Mouse (Mus musculus): ENCODE measurements around the gene Mllt1.
A peak's percentile ranks its signal among the peaks of the same experiment; 100 is the strongest.

The Mllt1 gene

DNA sequence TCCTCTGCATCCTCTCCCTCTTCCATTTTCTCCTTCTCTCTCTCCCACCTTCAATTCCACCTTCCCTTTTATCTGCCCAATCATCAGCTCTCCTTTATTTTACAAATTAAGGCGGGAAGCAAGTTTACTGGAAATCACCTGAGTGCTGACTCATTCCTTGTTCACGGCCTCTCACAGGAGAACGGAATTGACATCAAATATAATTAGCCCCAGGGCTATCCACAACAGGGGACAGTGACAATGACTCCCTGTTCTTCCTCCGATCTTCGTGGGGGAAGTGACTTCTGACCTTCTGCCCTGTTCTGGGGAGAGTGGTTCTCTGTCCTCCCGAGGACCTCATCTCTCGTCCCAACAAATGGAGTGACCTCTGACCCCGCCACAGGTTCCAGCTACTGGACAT lies 58.2 kb downstream of the Mllt1 start:
- no peak for DNase-seq

DNA sequence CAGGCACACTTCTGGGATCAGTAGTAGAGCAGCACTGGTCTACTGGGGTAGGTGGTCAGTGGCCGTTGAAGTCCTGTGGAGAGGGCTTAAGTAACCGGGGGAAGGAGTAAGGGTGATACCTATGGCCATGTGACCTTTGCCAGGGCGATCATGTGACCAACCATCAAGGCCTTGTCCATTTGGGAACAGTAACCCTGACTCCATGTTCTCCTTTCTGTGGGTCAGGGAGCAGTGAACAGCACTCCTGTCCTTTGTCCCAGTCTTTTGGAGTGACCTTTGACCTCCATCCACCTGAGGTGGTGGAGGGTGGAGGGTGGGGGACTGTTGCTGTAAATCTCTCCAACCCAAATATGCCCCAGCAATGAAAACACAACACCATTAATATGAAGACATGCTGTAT lies 58.8 kb downstream of the Mllt1 start:
- no peak for DNase-seq

DNA sequence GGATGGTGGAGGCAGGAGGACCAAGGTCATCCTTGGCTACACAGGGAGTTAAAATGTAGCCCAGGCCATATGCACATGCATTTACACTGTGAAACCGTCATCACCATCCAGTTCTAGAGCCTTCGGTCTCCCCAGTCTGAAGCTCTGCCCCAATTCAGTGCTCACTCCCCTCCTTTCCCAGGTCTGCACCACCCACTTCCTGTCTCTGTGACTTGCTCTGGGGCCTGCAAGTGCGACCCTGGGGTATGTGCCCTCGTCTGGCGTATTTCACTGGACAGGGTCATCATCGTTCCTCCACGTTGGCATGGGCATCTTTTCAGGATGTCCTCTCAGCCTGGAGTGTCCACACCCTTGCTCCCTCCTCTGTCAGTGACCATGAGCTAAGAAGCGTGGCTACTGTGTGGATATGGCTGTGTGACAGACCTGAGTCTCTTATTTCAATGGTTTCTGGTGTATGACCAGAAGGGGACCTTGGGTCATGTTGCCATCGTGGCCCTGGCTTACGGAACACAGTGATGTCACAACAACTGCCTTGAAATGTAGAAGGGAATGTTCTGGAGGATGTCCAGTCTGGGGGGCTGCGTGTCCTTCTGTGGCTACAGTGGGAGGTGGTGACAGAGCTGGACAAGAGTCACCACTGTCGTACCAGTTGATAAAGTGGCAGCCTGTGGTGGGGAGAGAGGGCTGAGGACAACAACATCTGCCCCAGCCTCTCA lies 60.1 kb downstream of the Mllt1 start, which contains the start of gene 1700061G19Rik:
TSS of gene 1700061G19Rik (plus strand) at position 542 of the 716 bp plus-strand sequence.
- peak; percentile 64 for DNase-seq

DNA sequence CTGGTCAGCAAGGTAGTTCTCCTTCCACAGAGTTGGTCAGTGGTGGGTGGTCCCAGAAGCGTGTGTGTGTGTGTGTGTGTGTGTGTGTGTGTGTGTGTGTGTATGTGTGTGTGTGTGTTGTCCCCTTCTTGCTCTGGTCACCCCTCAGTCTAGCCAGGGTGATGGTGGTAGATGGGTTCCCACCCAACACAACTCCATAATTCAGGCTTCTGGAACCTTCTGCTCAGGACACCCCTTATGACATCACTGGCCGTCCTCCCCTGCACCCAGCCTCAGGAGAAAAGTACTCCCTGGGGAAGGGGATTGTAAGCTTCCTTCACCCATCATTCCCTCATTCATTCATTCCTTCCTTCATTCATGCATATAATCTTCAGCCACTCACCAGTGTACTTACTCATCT lies 61.0 kb downstream of the Mllt1 start, which contains the start of gene Acsbg2:
TSS of gene Acsbg2 (minus strand) at position 211 of the 400 bp plus-strand sequence.
- DNase-seq = no peak

DNA sequence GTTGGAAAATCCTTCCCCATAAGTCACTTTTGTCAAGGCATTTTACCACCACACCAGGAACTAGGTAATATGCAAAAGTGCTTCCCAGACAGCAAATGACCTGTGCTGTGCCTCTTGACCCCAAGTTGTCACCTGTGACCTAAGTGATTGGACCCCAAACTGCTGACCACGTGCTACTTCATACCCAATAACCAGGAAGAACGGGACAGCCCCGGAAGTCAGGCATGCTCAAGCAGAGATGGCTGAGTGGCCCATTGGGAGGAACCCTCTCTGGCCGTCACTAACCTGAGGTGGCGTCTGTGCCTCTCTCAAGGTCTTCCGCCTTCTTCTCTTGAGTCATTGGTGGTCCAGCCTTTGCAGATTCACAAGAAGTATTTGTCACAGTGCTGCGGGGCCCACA lies 62.7 kb downstream of the Mllt1 start:
- no peak for DNase-seq

DNA sequence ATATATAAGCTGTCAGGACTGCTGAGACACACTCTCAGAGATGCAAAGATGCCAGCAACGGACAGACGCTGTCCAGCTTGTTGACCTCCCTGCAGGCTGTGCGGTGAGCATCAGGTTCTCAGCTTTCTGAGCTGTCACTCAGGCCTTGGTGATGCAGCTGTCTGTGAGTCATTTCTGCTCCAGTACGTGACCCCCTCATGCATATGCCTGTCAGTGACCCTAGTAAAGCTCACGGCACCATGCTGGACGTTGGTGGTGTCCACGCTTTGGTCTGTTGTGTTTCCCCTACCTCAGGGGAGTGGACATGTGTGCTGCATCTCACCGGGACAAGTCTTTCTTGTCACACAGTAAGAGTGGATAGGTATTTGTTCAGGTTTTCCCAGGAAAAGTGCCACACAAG lies 63.4 kb downstream of the Mllt1 start:
- no peak for DNase-seq

DNA sequence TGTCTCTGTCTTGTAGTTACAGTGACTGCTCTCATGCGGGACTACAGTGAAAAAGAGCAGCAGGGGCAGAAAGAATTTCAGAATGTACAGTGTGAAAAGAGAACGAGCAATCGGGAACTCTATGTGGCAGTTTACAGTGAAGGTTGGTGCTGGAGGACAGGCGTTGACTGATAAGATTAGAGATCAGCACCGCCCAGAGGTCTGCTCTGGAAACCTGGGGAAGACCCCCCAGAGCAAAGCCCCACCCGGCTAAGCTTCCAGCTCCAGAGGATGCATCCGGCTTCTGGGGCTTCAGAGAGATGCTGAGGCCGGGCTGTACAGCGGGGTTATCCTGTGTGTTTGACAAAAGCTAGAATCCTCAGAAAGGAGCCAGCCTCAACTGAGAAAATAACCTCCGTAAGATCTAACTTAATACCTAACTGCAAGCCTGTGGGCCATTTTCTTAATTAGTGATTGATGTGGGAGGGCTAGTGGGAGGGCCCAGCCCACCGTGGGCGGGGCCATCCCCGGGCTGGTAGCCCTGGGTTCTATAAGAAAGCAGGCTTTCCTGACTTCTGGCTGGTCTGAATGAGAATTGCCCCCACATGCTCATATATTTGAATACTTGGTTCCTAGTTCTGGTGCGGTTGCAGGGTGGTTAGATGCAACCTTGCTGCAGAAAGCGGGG lies 64.8 kb downstream of the Mllt1 start:
- DNase-seq = no peak

DNA sequence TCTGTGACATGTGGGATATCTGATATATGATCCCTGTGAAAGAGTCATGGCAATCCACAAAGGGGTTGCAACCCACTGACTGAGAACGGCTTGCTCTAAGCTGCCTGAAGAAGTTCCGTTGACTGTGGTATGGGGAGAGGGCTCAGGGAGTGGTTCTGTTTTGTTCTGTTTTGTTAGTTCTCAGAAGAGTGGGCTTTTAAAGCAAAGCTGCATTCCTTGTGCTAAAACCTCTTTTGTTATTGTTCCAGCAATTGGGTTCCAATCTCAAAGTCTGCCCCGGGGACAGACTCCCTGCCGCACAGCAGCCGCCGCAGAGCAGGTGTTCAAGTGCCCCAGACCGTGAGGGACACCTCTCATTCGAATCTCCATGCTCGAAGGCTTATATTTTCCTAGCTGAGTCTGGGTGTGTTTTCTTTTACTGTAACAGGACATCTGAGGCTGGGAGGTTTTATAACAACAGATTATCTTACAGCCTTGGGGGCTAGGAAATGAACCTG lies 65.7 kb downstream of the Mllt1 start:
- DNase-seq = no peak

DNA sequence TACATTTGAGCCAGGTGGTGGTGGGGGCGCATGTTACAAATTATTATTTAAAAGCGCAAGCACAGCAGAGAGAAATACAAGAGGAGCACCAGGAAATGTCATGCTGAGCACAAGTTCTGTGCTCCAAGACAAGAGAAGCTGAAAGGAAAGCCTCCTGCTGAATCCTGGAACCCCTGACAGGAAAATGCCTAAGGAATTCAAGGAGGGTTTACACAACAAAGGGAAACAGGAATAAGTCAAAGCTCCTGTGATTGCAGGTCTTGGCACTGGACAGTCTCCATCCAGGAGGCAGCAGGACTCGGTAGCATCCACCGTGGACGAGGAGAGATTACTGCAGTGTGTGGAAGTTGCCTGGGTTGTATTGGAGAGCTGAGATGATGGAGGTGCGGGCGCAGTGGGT lies 69.1 kb downstream of the Mllt1 start:
- DNase-seq = no peak

DNA sequence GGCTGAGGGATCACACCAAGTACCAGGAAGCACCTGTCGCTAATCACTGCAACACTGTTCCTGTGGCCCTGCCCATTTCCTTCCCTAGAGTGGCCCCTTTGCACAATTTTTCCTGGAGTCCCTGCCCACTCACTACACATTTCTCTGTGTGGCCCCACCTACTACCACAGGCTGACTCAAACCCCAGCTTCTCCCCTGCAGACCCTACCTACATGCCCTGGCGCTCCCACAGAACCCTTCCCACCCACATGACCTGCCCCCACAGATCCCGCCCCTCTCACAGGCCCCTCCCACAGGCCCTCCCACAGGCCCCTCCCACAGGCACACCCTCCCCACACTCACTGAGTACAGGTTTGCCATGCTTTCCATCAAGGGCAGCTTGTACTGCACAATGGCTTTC lies 74.0 kb downstream of the Mllt1 start:
- DNase-seq = peak; percentile 34

DNA sequence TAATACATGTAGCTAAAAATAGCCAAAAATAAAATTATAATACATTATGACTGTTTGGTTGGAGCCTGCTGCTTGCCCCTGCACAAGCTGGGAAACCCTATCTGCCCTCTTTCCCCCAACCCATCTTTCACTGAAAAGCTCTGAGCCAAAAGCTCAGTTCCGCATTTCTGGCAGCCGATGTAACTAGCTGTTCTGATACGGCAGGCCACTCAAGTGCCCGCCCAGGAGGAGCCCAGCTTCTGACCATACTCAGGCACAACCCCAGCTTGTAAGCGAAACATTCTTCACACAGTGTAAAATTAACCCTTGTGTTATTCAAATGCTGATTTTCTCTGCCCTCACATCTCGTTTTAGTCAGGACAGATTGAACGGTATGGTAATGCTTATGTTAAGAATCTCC lies 76.3 kb downstream of the Mllt1 start:
- DNase-seq = no peak

DNA sequence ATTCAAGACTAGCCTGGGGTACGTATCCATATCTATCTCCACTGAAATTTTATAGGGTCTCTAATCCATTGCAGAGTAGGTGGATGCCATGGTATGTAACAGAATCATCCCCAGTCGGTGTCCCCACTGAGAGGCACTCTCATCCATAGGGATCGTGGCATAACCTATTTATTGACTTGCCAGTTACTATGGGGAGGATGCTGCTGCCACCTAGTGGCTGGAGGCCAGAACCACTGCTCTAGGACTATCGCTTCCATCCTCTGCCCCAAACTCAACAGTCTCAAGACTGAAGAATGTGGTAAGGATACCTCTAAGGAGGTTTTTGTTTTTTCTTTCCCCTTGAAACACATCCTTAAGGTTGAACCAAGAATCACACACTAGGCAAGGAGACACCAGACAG lies 77.0 kb downstream of the Mllt1 start:
- DNase-seq = peak; percentile 77

DNA sequence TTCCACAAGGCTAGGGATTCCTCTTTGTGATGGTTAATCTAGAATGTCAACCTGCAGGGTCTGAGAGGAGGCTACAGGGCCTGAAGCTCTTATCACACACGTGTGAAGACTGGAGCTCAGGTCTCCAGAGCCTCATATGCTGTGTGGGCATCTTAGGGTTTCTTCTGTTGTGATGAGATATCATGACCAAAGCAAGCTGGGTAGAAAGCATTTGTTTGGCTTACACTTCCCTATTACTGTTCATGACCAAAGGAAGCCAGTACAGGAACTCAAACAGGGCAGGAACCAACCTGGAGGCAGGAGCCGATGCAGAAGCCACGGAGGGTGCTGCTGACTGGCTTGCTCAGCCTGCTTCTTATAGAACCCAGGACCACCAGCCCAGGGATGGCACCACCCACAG lies 79.8 kb downstream of the Mllt1 start:
- DNase-seq = no peak

DNA sequence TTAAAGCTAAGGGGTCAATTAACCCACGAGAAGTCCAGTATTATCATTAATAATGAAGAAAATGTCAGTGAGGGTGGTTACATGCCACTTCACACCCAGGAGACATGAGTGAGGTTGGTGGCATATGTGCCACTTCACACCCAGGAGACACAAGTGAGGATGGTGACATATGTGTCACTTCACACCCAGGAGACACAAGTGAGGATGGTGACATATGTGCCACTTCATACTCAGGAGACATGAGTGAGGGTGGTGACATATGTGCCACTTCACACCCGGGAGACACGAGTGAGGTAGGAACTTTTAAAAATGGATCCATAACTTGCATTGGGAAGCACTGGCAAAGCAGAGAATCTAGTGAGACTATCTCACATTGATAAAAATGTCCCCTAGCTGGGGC lies 84.0 kb downstream of the Mllt1 start:
- no peak for DNase-seq

DNA sequence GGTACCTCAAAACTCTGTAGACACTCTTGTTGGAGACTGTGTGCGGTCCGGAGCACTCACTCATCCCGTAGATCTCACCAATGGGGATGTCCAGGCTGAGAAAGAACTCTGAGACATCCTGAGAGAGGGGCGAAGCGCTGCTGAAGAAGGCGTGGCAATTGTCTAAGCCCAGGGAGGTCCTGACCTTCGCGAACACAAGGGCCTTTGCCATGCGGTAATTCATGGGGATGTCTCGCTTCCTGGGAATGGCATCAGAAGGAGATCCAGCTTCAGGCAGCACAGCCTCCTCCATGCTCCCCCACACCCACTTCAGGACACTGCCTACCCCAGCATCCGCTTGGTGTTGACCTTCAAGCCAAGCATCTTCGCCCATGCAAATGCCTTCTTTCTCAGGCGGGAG lies 85.5 kb downstream of the Mllt1 start:
- DNase-seq = no peak

DNA sequence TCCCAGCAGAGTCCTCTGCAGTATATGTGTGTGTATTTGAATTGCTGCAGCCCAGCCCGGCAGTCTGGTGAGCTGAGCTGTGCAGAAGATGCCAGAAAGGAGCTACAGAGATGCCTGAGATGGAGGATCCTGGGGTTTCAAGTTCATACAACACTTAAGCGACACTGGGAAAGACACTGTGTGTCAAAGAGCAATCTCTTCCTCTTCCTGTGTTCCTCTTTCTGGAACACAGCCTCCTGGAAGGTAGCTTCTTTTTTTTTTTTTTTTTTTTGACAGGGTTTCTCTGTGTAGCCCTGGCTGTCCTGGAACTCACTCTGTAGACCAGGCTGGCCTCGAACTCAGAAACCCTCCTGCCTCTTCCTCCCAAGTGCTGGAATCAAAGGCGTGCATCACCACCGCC lies 86.4 kb downstream of the Mllt1 start:
- no peak for DNase-seq

DNA sequence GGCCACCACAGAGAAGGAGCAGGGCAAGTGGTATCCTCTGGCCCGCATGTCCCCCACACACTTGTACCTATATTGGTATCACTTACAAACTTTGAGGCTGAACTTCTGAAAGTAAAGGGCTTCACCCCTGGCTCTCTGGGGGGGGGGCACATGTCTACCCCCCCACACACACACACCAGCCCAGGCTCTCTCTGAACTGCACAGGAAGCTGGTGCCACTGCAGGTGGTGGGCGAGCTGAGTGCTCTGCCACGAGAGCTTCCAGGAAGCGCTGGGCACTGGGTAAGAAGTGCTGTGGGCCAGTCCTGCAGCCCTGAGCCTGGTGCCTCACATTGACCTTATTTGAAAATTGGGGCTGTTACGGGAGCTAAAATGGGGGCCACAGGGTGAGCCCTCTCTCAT lies 91.5 kb downstream of the Mllt1 start:
- DNase-seq = peak; percentile 80
